Mouse (Mus musculus): ENCODE results near the gene Gm38100. TPM values are rescaled to one million over a fixed set of nuclear protein-coding genes. Genes with fewer than 3 reads are reported as not detected.

Gm38100 gene
- polyA plus RNA-seq, 1 experiment = not detected

DNA sequence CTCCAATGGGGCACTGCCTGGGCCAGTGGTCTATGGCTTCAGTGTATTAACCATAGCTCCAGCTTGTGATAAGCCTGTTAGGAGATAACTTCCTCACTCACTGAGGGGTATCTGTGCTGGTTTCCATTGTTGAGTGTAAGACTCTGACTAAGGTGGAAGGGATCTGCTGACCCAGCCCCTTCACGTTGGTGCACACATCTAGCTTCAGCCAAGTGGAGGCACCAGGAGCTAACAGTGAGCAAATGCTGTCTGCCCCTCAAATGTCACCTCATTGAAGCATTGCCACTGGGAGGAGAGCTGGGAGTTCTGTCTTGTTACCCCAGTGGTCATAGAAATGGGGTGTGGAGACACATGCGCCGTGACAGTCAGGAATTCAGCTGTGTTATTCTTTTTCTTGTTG is 18.6 kb downstream of the Gm38100 start:
- Histone ChIP-seq H3K4me1 (ENCODE audit: control insufficient read depth, insufficient read depth, insufficient read length, low read length) (no peaks in the 10 kb centered on the region), H3K4me3 (ENCODE audit: insufficient read depth, low read depth, low read length) (no peak overlapping the region)

DNA sequence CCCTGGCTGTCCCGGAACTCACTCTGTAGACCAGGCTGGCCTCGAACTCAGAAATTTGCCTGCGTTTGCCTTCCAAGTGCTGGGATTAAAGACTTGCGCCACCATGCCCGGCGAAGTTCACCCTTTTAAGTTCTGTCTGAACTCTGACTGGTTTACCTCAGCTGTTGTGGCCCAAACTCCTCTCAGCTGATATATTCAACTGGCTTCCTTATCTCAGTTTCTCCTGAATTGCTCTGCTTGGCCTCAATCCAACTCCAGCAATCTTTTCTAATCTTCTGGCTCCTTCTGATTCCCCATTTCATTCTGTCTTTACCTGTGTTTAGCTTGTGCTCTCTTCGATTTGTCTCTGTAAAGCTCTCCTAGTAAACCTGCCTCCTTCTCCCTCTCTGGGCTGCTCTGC is 23.0 kb downstream of the Gm38100 start:
- Histone ChIP-seq H3K4me3 (ENCODE audit: insufficient read depth, low read depth, low read length) (no peak overlapping the region), H3K4me1 (ENCODE audit: control insufficient read depth, insufficient read depth, insufficient read length, low read length) (no peaks in the 10 kb centered on the region), H3K27ac (replicated peaks; ENCODE audit: low read depth, low read length) (no peak overlapping the region)

More for the DNA sequence above, 18.6 kb downstream of the Gm38100 start:
- no peak overlapping the region for H3K27ac ChIP-seq (replicated peaks; ENCODE audit: low read depth, low read length)

DNA sequence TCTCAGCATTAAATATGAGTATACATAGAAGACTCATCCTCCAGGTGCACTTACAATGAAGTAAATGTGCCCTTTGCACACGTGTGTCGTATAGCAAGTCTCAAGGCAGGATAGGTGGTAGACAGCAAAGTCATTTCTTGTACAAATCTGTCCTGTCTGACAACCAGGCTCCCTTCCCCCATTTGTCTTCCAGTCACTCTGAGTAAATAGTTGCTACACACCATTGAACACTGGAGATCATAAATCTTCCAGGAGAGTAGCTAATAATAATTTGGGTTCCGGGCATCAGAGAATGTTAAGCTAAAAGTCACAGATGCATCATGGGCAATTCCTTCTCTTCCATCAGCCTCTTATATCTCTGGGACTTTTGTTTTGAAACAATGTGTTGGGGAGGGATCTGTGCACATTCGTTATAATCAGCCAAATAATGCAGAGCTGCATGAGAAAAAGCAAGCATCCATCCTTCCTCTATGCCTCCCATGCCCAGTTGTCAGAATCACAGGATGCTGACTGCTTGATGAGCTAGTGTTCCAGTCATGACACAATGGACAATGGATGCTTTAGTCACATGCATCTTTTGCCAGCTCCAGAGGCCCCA is 26.7 kb downstream of the Gm38100 start:
- H3K4me3 ChIP-seq (ENCODE audit: insufficient read depth, low read depth, low read length) = no peak overlapping the region
- H3K27ac ChIP-seq (replicated peaks; ENCODE audit: low read depth, low read length) = no peak overlapping the region
- no peaks in the 10 kb centered on the region for H3K4me1 ChIP-seq (ENCODE audit: control insufficient read depth, insufficient read depth, insufficient read length, low read length)

DNA sequence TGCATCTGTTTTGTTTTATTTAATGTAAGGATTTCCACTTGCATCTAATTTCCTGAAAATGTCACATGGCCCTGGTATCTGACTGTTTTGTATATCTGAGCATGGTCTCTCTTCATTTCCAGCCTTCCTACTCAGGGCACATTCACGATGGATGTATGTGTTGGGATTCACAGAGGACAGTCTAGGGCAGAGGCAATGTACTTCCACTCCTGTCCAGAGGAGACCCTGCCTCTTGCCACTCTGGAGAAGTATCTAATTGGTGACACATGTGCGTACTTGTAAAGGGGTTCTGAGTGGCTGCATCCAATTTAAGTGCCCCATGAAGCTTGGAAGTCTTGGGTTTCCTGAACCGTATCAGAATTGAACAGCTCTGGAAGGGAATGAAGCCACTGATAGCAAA is 30.3 kb downstream of the Gm38100 start:
- no peaks in the 10 kb centered on the region for H3K4me1 ChIP-seq (ENCODE audit: control insufficient read depth, insufficient read depth, insufficient read length, low read length)
- no peak overlapping the region for H3K4me3 ChIP-seq (ENCODE audit: insufficient read depth, low read depth, low read length)
- no peak overlapping the region for H3K27ac ChIP-seq (replicated peaks; ENCODE audit: low read depth, low read length)

DNA sequence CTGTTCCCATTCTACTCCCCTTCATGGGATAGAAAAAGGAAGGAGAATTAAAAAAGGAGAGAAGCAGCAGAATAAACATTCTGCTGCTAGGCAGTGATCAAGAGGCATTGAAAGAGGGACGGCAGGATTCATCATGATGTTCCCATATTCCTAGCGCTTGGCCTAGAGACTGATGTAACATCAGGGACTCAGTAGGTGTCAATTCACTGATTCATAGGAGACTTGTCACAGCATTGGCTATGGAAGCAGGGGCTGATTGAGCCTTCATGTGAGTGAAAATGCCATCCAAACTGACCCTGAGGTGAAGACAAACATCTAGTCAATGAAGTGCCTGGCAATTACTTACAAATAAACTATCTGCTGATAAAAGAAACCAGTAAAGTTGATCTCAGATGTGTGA is 30.7 kb downstream of the Gm38100 start:
- Histone ChIP-seq H3K4me1 (ENCODE audit: control insufficient read depth, insufficient read depth, insufficient read length, low read length) (no peaks in the 10 kb centered on the region), H3K27ac (replicated peaks; ENCODE audit: low read depth, low read length) (no peak overlapping the region), H3K4me3 (ENCODE audit: insufficient read depth, low read depth, low read length) (no peak overlapping the region)

DNA sequence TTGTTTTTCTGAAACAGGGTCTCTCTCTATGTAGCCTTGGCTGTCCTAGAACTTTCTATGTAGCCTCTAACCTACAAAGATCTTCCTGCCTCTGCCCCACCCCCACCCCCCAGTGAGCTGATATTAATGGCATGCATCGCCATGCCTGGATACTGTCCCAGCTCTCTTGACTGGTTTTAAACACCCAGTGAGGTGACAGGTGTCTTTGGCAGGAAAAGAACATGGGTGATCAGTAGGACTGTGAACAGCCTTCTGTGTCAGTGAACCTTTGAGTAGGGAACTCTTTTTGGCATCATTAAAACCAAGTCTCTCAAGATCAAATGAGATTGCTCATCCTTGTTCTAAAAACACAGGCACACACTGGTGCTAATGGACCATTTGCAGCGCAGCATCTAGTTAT is 41.7 kb downstream of the Gm38100 start:
- H3K4me1 ChIP-seq (ENCODE audit: control insufficient read depth, insufficient read depth, insufficient read length, low read length) = no peaks in the 10 kb centered on the region
- H3K4me3 ChIP-seq (ENCODE audit: insufficient read depth, low read depth, low read length) = no peak overlapping the region
- no peak overlapping the region for H3K27ac ChIP-seq (replicated peaks; ENCODE audit: low read depth, low read length)

DNA sequence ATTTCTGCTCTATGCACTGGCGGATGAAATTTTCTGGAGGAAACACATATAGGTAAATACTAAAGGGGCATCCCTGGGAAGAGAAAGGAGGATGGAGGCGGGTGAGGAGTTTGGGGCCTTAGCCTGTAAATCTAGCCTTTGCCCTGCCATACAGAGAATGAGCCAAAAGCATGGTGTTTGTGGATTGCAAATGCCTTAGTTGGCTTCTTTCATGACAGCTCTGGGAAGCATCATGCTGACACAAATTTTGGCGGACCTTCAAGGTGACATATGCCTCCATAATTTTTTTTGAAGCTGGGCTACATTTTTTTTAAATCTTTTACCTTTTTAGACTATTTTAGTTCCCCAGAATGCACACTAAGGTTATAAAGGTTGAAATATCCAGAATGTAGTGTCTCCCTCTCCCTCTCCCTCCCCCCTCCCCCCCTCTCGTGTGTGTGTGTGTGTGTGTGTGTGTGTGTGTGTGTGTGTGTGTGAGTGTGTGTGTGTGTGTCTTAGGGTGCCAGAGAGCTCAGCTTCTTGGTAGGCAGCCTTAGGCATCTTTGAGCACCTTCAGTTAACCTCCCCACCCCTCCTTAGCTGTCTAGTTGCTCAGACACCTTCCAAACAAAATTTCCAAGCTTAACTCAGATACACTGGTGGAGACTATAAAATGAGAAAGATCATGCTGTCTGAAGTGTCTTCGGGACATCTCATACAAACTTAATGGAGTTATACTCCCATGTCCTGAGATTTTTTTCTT is 47.0 kb downstream of the Gm38100 start:
- no peak overlapping the region for H3K27ac ChIP-seq (replicated peaks; ENCODE audit: low read depth, low read length)
- H3K4me3 ChIP-seq (ENCODE audit: insufficient read depth, low read depth, low read length) = no peak overlapping the region
- H3K4me1 ChIP-seq (ENCODE audit: control insufficient read depth, insufficient read depth, insufficient read length, low read length) = no peaks in the 10 kb centered on the region

DNA sequence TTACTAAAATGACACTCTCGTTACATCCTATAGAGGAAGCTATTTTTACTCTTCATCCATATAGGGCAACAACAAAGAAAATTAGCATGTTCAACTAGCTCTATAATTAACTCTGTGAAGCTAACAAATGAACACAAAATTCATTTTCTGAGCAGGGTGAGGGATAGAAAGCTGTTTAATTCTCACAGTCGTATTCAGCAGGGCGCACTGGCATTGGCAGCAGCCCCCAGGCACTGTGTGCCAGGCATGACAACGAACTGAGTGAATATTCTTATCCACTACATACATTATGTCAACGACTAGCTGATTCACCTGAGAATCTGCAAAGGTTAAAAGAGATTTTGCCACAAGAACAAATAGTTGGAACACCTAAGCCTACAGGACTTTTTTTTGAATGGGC is 50.6 kb downstream of the Gm38100 start:
- Histone ChIP-seq H3K27ac (replicated peaks; ENCODE audit: low read depth, low read length) (no peak overlapping the region), H3K4me3 (ENCODE audit: insufficient read depth, low read depth, low read length) (no peak overlapping the region), H3K4me1 (ENCODE audit: control insufficient read depth, insufficient read depth, insufficient read length, low read length) (no peaks in the 10 kb centered on the region)

Other genes with a start within 250 kb of the Gm38100 start
- 1.7 and 1.8 TPM in 2 replicates for gene Opn3, start 227.6 kb upstream of the Gm38100 start, polyA plus RNA-seq (2012; ENCODE audit: insufficient read depth, insufficient read length, missing spikeins)
- gene Chml, start 227.4 kb upstream of the Gm38100 start, polyA plus RNA-seq (2012; ENCODE audit: insufficient read depth, insufficient read length, missing spikeins) = 2.4 and 2.9 TPM in 2 replicates
- not detected in 2 replicates for gene Wdr64, start 221.7 kb upstream of the Gm38100 start, polyA plus RNA-seq (2012; ENCODE audit: insufficient read depth, insufficient read length, missing spikeins)
- not detected in 2 replicates for gene Exo1, start 39.7 kb upstream of the Gm38100 start, polyA plus RNA-seq (2012; ENCODE audit: insufficient read depth, insufficient read length, missing spikeins)
- 0.79 and 3.3 TPM in 2 replicates for gene Rbm8a2, start 58.8 kb downstream of the Gm38100 start, polyA plus RNA-seq (2012; ENCODE audit: insufficient read depth, insufficient read length, missing spikeins)

Measured in brown adipose tissue, adult 24 weeks (tissue).